Mouse (Mus musculus) liver, adult 2 months (tissue): Measurements from ENCODE around the gene Arhgef3.

ENCODE experiments used
- CTCF ChIP-seq: fragments of 200-500 bp; IDR thresholded peaks from 2 replicates; pipeline ENCODE4 v1.5.1; 2011; ENCODE audit warnings: low read depth, low read length, control low read depth
- POLR2A ChIP-seq: fragments of 200-500 bp; IDR thresholded peaks from 2 replicates; pipeline ENCODE4 v1.6.1; 2011; ENCODE audit warnings: low read length, control low read depth; ENCODE audit not compliant: insufficient read depth; ENCODE audit errors: extremely low read depth

GRCm38 (mm10) chr14:27324689-27325088 lies 210.0 kb downstream of the Arhgef3 start:
- TF ChIP-seq CTCF (no peak), POLR2A (no peak)
